Mouse (Mus musculus) erythroblast, adult 5-6 weeks (primary cell): Measurements from ENCODE around the gene Abcc12. TPM values are rescaled to one million over a fixed set of nuclear protein-coding genes. Genes with fewer than 3 reads are reported as not detected.
A peak's percentile ranks its signal among the peaks of the same experiment; 100 is the strongest.

ENCODE experiments used
- ATAC-seq: replicated peaks from 2 replicates; pipeline ENCODE4 v1.8.0; 2016; ENCODE audit warnings: moderate number of reproducible peaks, mild to moderate bottlenecking, moderate TSS enrichment, inconsistent platforms; ENCODE audit not compliant: poor library complexity, low FRiP score, severe bottlenecking
- total RNA-seq, 2 experiments: library from RNA; stranded (forward) in 1 of 2; stranded (reverse) in 1 of 2; fragments of 150-400 nt in 1 of 2; fragments of 200-764, 138-1000 nt in 1 of 2; gene quantifications; 2 replicates each; pipeline versions ENCODE4 v1.2.3 to v1.2.4; 2015 to 2017; ENCODE audit warnings: low replicate concordance in 2 of 2

Abcc12 gene
- total RNA-seq (2015; ENCODE audit: low replicate concordance) = not detected in 2 replicates
- total RNA-seq (2017; ENCODE audit: low replicate concordance) = not detected in 2 replicates

- no peak for ATAC-seq
Measured at GRCm38 (mm10) chr8:86580458-86580857, at the start of gene Abcc12. Gene Abcc12 (minus strand): TSS chr8:86580686.

GRCm38 (mm10) chr8:86630212-86630611, 49.7 kb upstream of the Abcc12 start:
- ATAC-seq = no peak

- no peak for ATAC-seq
Measured at GRCm38 (mm10) chr8:86624915-86625314, 44.4 kb upstream of the Abcc12 start.

- ATAC-seq = peak; percentile 99
Measured at GRCm38 (mm10) chr8:86623911-86624731, 43.6 kb upstream of the Abcc12 start, which contains the start of gene Lonp2. Gene Lonp2 (plus strand): TSS chr8:86624043.

GRCm38 (mm10) chr8:86623551-86623910, 43.0 kb upstream of the Abcc12 start:
- ATAC-seq = no peak

GRCm38 (mm10) chr8:86617759-86618387, 37.4 kb upstream of the Abcc12 start:
- peak; percentile 63 for ATAC-seq

GRCm38 (mm10) chr8:86615095-86615769, 34.7 kb upstream of the Abcc12 start:
- ATAC-seq = no peak

GRCm38 (mm10) chr8:86613798-86614197, 33.3 kb upstream of the Abcc12 start:
- no peak for ATAC-seq

GRCm38 (mm10) chr8:86604676-86605075, 24.2 kb upstream of the Abcc12 start:
- ATAC-seq = no peak

- ATAC-seq = no peak
Measured at GRCm38 (mm10) chr8:86603174-86603573, 22.7 kb upstream of the Abcc12 start.

- no peak for ATAC-seq
Measured at GRCm38 (mm10) chr8:86600311-86600710, 19.8 kb upstream of the Abcc12 start.

GRCm38 (mm10) chr8:86599299-86599698, 18.8 kb upstream of the Abcc12 start:
- no peak for ATAC-seq

GRCm38 (mm10) chr8:86597681-86598080, 17.2 kb upstream of the Abcc12 start:
- ATAC-seq = no peak

- no peak for ATAC-seq
Measured at GRCm38 (mm10) chr8:86595671-86596070, 15.2 kb upstream of the Abcc12 start.

- no peak for ATAC-seq
Measured at GRCm38 (mm10) chr8:86594159-86594796, 13.8 kb upstream of the Abcc12 start.

- no peak for ATAC-seq
Measured at GRCm38 (mm10) chr8:86593099-86593498, 12.6 kb upstream of the Abcc12 start.

GRCm38 (mm10) chr8:86588338-86588737, 7.9 kb upstream of the Abcc12 start:
- no peak for ATAC-seq

GRCm38 (mm10) chr8:86586642-86587041, 6.2 kb upstream of the Abcc12 start:
- ATAC-seq = no peak

- no peak for ATAC-seq
Measured at GRCm38 (mm10) chr8:86586058-86586457, 5.6 kb upstream of the Abcc12 start.

- ATAC-seq = peak; percentile 83
Measured at GRCm38 (mm10) chr8:86585532-86585931, 5.0 kb upstream of the Abcc12 start.
